Mouse (Mus musculus) macrophage (primary cell): ENCODE measurements around the gene Mfsd5. TPM values are rescaled to one million over a fixed set of nuclear protein-coding genes. Genes with fewer than 3 reads are reported as not detected.

Experiments used
- H3K27ac ChIP-seq: fragments of 350-480 bp; formaldehyde crosslinking; 2 replicates; pipeline ENCODE4 v1.9.0; 2021
- H3K36me3 ChIP-seq: fragments of 350-480 bp; formaldehyde crosslinking; 2 replicates; pipeline ENCODE4 v1.9.0; 2021; ENCODE audit errors: inconsistent target
- H3K4me3 ChIP-seq: fragments of 350-480 bp; formaldehyde crosslinking; 2 replicates; pipeline ENCODE4 v1.9.0; 2021; ENCODE audit errors: inconsistent target
- H3K79me2 ChIP-seq: fragments of 350-480 bp; formaldehyde crosslinking; 2 replicates; pipeline ENCODE4 v1.9.0; 2021; ENCODE audit errors: inconsistent target
- WGBS: methylation state at CpG from one replicate; pipeline ENCODE4 v1.1.7; 2026; ENCODE audit warnings: inconsistent platforms; ENCODE audit not compliant: missing documents; 5-methylcytosine and 5-hydroxymethylcytosine counted together
- polyA plus RNA-seq: library from polyadenylated mRNA; stranded (reverse); fragments of 250-400 nt; gene quantifications from 3 replicates; pipeline ENCODE4 v1.2.4, GENCODE M21; 2018; ENCODE audit warnings: inconsistent platforms
- total RNA-seq, 78 experiments: library from RNA; depleted of rRNA; stranded (reverse); fragments of 250-400 nt; gene quantifications; 1 replicate in 9 of 78; 2 replicates in 24 of 78; 3 replicates in 43 of 78; 4 replicates in 2 of 78; pipeline ENCODE4 v1.2.4; 2018; ENCODE audit warnings: inconsistent platforms in 56 of 78

Mfsd5 gene
- 10 to 100 TPM in 4 of 26 experiments, 1 to 10 TPM in 22; 2.6 to 13.6 (median 6.1) TPM for total RNA-seq (2018; cell fraction: chromatin; rRNA removed)
- total RNA-seq (2018; cell fraction: cytosol; rRNA removed): 100 to 1,000 TPM in 1 of 26 experiments, 10 to 100 TPM in 25; 52.1 to 102 (median 74.8) TPM
- total RNA-seq (2018; cell fraction: nucleus; rRNA removed): 10 to 100 TPM; 13.5 to 78.9 (median 54.2) TPM
- 49.9 to 84.0 TPM (median 66.7 TPM) in 3 replicates for polyA plus RNA-seq

DNA sequence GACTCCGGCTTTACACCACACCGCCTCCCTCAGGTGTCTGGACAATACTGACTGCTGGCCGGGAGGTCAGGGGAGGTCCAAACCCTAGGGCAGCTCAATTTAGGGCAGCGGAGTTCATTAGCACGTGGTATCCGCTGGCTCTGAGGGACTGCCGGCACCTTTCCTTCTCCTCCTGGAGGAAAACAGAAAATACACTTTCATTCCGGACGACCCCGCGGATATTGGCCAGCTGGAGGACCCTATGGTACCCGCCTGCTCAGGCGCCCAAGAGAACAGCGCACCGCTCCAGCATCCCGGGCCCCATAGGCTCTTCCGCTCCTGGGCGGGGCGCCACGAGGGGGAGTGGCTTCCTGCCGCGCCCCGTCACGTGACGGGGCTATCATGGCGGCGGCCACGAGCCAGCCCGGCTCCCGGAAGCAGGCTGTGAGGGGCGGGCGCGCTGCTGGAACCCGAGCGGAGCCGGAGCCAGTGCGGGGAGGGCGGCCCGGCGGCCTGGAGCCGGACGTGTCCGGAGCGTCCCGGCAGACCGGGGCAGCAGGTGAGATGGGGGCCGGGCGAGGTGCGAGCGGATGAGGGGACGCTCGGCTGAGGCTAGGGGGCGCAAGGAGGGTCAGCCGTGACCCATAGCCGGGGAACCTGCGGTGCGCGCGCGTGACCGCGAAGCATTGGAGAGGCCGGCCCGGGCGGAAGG lies at the start of gene Mfsd5:
Gene Mfsd5 (plus strand): TSS at position 363 of the 691 bp plus-strand sequence.
- peaks cover 27% of the 10 kb centered on the region for H3K79me2 ChIP-seq
- under 1% methylated on average over 65 of the region's 65 CpGs for WGBS
- H3K27ac ChIP-seq: peak within 1 kb of the TSS; percentile 62

DNA sequence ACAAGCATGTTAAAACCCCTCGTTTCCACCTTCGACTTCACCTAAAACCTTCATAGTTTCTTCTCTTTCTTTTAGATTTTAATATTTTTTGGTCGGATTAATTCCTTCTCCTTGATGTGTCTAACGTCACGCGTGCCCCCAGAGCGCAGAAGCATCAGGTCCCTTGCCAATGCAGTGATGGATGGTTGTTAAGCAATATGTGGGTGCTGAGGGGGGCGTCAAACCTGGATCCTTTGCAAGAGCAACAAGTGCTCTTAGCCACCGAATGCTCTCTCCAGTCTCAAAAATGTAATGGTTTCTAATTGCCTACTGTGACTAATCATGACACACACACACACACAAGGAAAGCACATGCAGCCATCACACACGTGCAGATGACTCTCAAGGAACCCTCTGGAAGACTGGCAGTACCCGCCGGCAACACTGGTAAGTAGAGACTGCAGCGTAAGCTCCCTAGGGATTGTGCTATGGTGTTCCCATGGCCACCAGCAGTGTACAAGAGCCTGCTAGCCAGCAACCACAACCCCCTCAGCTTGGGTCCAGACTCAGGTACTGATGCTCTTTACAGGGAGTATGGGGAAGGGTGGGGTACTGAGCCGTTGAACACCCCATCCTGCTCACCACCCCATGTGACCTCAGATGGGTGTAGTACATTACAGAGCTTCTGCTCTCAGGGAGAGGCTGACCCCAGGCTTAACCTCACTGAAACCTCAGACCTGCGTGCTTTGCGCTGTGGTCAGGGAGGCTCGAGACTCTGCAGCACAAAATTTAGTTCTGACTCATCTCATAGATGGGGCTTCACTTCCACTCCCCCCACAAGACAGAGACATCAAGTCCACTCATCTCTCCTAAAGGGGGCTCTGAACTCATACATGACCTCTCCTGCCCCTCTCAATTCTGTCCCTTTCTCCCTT lies 48.6 kb upstream of the Mfsd5 start:
- H3K36me3 ChIP-seq: no peaks in the 10 kb centered on the region
- H3K79me2 ChIP-seq: peaks cover 29% of the 10 kb centered on the region
- peak overlapping the region; percentile 28; the same call in 1 of the 2 replicates for H3K27ac ChIP-seq
- WGBS: 68% methylated on average over 17 of the region's 17 CpGs
- H3K4me3 ChIP-seq: peak overlapping the region; percentile 6; the same call in 1 of the 2 replicates

More for the DNA sequence above, at the start of gene Mfsd5:
- H3K4me3 ChIP-seq: peak within 1 kb of the TSS; percentile 90
- peaks cover 10% of the 10 kb centered on the region; the same call in 1 of the 2 replicates for H3K36me3 ChIP-seq

DNA sequence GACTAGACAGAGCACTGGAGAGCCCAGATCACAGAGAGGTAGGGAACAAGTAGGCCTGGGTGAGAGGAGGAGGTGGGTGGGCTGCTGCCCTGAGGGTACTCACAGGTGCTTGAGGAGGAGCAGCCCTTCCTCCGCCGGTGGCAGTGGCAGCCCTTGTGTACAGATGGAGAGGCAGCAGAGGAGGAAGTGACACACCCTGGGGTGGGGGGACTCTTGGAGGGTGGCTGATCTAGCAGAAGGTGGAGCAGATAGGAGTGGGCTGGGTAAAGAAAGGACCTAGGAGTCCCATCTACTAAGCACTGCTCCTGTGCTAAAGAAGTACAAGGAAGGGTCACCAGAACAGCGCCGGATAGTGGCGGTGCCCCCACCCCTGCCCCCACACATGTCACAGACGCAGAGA lies 47.5 kb upstream of the Mfsd5 start, which contains the start of gene Itgb7:
Gene Itgb7 (minus strand): TSS at position 197 of the 400 bp plus-strand sequence.
- Histone ChIP-seq H3K79me2 (peaks cover 29% of the 10 kb centered on the region), H3K36me3 (no peaks in the 10 kb centered on the region), H3K4me3 (peak within 1 kb of the TSS; percentile 6; the same call in 1 of the 2 replicates), H3K27ac (peak within 1 kb of the TSS; percentile 28; the same call in 1 of the 2 replicates)
- WGBS: 10% methylated on average over 6 of the region's 6 CpGs

DNA sequence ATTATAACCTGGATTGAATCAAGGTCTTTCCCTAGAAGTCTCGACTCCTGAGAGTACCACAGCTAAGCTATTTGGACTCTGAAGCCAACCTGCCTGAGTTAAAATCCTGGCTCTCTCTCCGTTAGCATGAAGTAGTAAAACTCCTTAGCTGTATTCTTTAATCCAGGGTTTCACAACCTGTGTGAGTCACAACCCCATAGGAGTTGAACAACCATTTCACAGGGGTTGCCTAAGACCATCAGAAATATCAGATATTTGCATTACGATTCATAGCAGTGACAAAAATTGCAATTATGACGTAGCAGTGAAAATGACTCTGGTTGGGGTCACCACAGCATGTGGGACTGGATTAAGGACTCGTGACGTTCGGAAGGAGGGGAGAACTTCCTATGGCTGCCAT lies 46.5 kb upstream of the Mfsd5 start:
- H3K36me3 ChIP-seq: no peaks in the 10 kb centered on the region
- peaks cover 27% of the 10 kb centered on the region for H3K79me2 ChIP-seq
- no peak overlapping the region for H3K4me3 ChIP-seq
- 75% methylated on average over 7 of the region's 7 CpGs for WGBS
- no peak overlapping the region for H3K27ac ChIP-seq

DNA sequence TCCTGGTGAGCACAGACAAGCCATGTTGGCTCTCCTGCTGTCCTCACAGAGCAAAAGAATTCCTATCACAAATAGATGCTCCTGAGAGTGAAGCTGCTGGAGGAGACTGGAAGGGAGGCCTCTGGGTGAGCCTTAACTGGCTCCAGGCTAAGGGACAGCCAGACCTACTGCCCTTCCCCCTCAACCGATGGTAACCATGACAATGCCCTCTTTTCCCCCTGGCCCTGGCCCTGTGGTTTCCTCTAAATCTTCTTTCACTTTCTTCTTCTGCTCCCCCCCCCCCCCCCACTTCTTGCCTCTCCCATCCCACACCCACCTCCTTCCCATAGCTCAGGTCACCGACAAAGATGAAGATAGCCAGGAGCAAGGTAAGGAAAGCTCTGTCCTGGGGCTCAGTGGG lies 45.4 kb upstream of the Mfsd5 start:
- Histone ChIP-seq H3K36me3 (0 out of 2 replicates have a peak, but pooled peaks cover 6% of the 10 kb centered on the region), H3K4me3 (no peak overlapping the region), H3K79me2 (peaks cover 18% of the 10 kb centered on the region), H3K27ac (0 out of 2 replicates have a peak overlapping the region, but pooled peaks have one; percentile 22)
- WGBS: 8% methylated on average over 2 of the region's 2 CpGs

DNA sequence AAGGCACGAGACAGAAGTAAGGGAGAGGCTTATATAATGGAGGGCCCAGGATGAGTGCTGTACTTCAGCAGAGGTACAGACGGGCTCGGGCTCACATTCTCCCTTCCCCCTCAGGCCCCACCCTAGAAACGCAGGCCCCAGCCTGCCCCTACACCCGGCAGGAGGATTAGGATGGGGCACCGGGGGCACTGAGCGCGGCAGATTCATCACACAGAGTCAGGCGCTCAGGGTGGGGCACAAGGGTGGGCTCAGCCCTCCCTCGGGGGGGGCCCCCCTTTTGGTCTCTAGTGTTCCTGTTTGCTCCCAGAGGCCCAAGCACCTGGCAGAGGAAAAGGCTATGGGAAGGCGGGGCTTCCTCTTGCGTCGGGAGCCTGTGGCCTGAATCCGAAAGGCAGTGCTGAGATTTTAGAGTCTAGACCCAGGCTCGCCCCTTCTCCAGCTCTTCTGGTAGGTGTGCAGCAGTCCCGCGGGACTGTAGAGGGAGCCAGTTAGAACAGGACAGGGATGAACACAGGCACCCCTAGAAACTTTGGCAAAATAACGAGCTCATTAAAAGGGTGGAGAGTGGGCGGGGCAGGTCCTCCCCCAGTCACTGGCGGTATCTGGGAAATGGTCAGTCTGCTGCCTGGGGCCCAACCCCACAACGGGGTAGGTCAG lies 43.8 kb upstream of the Mfsd5 start:
- Histone ChIP-seq H3K4me3 (no peak overlapping the region), H3K36me3 (peaks cover 14% of the 10 kb centered on the region; the same call in 1 of the 2 replicates), H3K27ac (no peak overlapping the region), H3K79me2 (peaks cover 2% of the 10 kb centered on the region; the same call in 1 of the 2 replicates)
- 39% methylated on average over 21 of the region's 21 CpGs for WGBS

DNA sequence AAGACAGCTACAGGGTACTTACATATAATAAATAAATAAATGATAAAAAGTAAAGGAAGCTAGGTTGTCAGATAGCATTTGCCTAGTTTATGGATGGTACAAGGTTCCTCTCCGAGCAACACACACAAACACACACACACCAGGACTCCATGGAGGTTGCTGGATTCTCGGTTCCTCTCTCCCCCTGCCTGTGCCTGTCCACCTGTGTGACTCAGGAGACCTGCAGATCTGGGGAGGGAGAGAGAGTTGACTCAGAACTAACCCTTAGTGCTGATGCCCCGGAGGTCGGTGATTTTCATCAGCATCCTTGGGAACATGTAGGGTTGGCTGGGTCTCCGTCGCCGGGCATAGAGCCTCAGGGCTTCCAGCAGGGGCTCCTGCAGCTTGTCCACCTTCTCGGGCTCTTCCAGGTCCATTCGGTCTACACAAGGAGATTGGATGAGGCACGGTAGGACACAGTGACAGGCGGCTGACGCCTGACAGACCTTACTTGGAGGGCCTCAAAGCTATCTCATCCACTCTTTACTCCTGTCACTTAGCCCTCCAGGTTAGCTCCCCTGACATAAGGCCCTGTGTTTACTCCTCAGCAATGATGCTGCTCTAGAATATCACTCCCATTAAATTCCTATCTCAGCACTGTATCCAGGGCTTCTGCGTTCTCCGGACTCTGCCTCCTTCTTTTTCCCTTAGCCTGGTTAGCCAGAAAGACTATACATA lies 40.6 kb upstream of the Mfsd5 start:
- H3K27ac ChIP-seq: no peak overlapping the region
- H3K79me2 ChIP-seq: peaks cover 23% of the 10 kb centered on the region; the same call in 1 of the 2 replicates
- 92% methylated on average over 14 of the region's 14 CpGs for WGBS
- H3K36me3 ChIP-seq: peaks cover 14% of the 10 kb centered on the region; the same call in 1 of the 2 replicates
- H3K4me3 ChIP-seq: no peak overlapping the region

DNA sequence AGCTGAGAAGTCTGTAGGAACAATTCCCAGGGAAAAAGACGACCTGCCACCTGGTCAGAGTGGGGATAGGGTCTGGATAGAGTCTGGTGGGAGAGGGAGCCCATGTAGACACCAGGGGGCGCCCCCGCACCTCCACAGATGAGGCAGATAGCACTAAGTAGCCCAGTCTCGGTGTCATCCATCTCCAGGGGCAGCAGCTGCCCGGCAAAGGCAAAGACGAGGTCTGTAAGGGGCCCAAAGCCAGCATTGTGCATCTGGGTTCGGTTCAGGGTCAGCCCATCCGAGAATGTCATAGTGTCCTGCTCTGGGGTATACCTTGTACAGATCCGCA lies 40.0 kb upstream of the Mfsd5 start:
- Histone ChIP-seq H3K36me3 (peaks cover 14% of the 10 kb centered on the region; the same call in 1 of the 2 replicates), H3K27ac (no peak overlapping the region), H3K4me3 (no peak overlapping the region), H3K79me2 (peaks cover 23% of the 10 kb centered on the region; the same call in 1 of the 2 replicates)
- WGBS: 39% methylated on average over 7 of the region's 9 CpGs

DNA sequence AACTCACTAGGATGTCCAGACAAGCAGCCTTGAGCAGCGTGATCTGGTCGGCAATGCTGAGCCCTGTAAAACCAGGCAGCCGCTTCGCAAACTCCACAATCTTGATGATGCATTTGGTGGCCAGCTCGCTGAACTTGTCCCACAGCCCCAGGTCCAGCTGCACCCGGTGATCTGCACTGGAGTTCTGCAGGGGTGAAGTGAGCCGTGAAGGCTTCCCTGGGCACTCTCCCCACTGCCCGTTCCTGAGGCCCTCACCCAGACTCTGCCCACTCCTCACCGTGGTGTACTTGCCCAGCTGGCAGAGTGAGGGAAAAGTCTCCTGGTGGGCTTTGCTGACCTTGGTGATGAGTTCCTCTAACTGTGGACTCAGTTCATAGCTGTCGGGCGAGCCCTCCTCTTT lies 39.4 kb upstream of the Mfsd5 start:
- 94% methylated on average over 8 of the region's 11 CpGs for WGBS
- Histone ChIP-seq H3K79me2 (peaks cover 24% of the 10 kb centered on the region; the same call in 1 of the 2 replicates), H3K27ac (no peak overlapping the region), H3K4me3 (no peak overlapping the region), H3K36me3 (peaks cover 14% of the 10 kb centered on the region; the same call in 1 of the 2 replicates)

DNA sequence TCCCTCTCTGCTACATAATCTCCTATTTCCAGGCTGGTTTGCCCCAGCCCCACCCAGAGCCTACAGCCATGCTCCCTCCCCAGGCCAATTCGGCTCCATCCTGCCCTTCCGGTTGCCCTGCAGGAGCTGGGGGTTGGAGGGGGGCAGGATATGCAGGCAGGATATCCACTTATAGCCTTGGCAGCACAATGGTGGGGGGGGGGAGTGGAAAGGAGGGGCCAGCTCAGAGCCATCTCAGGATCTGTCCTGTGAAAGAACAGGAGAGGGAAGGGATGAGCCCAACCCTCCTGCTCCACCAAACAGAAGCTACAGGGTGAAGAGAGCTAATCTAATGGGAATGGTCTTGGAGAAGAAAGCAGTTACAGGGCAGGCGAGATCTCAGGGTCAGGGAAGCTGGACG lies 38.6 kb upstream of the Mfsd5 start:
- Histone ChIP-seq H3K27ac (no peak overlapping the region), H3K79me2 (peaks cover 31% of the 10 kb centered on the region), H3K36me3 (peaks cover 14% of the 10 kb centered on the region; the same call in 1 of the 2 replicates), H3K4me3 (no peak overlapping the region)
- 86% methylated on average over 4 of the region's 4 CpGs for WGBS

DNA sequence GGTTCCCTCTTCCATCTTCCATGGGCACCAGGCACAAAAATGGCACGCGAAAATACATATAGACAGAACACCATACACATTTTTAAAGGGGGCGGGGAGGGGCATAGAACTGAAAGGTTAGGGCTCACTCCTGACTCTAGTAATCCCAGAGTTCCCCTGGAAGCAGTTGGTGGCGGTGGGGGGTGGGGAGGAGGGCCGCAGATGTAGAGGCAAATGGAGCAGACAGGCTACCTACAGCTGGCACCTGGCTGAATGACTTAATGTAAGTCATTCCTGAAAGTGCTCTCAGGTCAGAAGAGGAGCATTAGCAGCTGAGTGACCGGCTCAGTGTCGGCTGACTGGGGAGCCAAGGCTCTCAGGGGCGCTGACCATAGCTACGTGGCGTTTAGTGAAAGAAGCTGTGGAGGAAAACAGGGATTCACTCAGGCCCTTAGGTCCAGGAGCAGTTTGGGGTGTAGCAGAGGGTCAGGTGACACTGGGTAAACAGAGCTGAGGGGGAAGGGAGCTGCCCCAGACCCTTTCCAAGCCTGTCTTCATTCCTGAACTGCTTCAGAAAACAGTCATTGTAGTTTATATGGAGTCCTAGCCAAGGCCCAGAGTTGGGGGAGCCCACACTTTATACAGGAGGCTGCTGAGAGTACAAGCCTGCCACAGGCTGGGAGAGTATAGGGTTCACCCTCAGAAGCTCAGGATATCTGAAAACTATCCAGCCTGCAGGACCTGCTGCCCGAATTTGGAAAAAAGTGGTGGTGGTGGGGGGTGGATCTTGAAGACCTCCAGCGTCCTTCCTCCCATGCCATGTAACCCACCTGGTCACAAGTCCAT lies 36.6 kb upstream of the Mfsd5 start:
- Histone ChIP-seq H3K27ac (peak overlapping the region; percentile 95), H3K4me3 (peak overlapping the region; percentile 25; the same call in 1 of the 2 replicates)
- 81% methylated on average over 10 of the region's 12 CpGs for WGBS

DNA sequence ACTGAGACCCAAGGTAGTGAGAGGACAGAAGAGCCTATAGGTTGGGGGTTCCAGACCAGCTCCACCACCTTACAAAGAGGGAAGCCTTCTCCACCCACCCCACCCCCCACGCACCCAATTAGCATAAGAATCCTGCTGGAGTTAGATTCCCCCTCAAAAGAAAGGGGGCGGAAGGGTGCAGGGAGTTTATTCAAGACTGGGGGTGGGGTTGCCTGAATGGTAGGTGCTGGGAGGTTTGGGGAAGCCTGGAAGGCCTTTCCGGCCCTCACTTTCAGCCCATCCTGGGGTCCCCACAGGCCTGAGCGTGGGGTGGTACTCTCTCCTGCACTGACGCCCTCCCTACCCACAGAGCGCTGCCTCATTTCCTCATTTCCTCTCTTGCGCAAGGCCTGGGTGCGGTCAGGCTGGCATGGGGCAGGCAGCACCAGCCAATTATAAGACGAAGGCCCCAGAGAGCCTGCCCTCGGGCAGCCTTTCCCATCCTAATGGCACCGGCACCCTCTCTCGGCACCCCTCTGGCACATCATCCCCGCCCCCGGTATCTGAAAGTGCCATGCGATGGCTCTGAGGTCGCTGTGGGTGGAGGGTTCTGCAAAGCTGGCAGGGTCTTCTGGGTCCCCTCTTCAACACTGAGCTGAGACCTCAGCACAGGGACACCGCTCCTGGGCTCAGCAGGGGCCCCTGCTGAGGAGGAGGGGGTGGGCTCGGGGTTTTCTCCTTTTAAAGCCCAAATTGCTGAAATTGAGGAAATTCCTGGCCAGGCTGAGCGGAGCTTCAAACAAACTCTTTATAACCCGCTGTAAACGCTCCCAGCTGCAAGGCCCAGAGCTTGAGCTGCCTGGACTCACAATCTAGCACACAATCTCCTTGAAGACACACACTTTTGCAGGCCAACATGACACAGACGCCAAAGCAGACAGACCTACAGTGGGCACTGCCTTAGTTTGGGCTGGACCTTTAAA lies 35.7 kb upstream of the Mfsd5 start:
- Histone ChIP-seq H3K36me3 (peaks cover 12% of the 10 kb centered on the region; the same call in 1 of the 2 replicates), H3K79me2 (peaks cover 37% of the 10 kb centered on the region), H3K4me3 (peak overlapping the region; percentile 25), H3K27ac (peak overlapping the region; percentile 95)
- whole genome bisulfite sequencing: under 1% methylated on average over 22 of the region's 22 CpGs

More for the DNA sequence above, 36.6 kb upstream of the Mfsd5 start:
- Histone ChIP-seq H3K36me3 (peaks cover 14% of the 10 kb centered on the region; the same call in 1 of the 2 replicates), H3K79me2 (peaks cover 37% of the 10 kb centered on the region)
